Mouse (Mus musculus): ENCODE data around the gene Frmpd3. TPM values are rescaled to one million over a fixed set of nuclear protein-coding genes. Genes with fewer than 3 reads are reported as not detected.
A peak's percentile ranks its signal among the peaks of the same experiment; 100 is the strongest.

Gene Frmpd3
- total and polyA plus RNA-seq, 2 experiments from 2014 or later = 1.9 to 6.6 TPM

DNA sequence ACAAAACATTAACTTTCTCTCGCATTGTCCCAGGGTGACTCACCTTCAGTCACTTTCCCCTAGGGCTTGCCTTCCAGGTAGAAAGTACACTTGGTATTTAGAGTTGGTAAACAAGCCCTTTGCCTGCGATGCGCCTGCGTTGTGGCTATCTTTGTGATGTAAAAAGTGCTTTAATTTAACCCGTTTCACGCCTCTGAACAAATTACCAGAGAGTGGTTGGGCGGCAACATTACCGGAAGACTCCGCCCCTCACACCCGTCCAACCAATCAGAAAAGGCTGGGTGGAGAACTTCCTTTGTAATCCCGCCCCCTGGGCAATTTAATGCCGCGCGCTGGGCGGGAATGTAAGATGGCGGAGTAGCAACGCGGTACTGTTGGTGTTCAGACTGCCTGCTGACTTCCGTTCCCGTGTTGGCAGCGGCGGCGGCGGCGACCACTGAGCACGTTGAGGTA lies 114.2 kb downstream of the Frmpd3 start, which contains the start of gene Prps1:
Gene Prps1, plus strand, starts transcription at position 335 of the 453 bp plus-strand sequence.
- WGBS = 37% methylated on average over 26 of the region's 26 CpGs
- no peak for TF ChIP-seq CTCF (IDR thresholded peaks at IDR 0.05; ENCODE audit: low read depth)
- H3K9ac ChIP-seq = peak within 1 kb of the TSS; percentile 57
- no peaks in the 10 kb centered on the region for H3K9me3 ChIP-seq (ENCODE audit: low read length)
- H3K4me3 ChIP-seq (ENCODE audit: low read depth, low read length) = peak within 1 kb of the TSS; percentile 53
- ATAC-seq = peak; percentile 98
- no peaks in the 10 kb centered on the region for H3K27me3 ChIP-seq (ENCODE audit: insufficient read depth, low read length)
- H3K4me2 ChIP-seq (ENCODE audit: low read depth) = peak within 1 kb of the TSS; percentile 47
- peak within 1 kb of the TSS; percentile 54 for H3K27ac ChIP-seq (ENCODE audit: low read depth, low read length)
- no peaks in the 10 kb centered on the region for H3K36me3 ChIP-seq (ENCODE audit: insufficient read depth)
- DNase-seq = peak; percentile 92
- H3K4me1 ChIP-seq (ENCODE audit: insufficient read depth) = no peaks in the 10 kb centered on the region

DNA sequence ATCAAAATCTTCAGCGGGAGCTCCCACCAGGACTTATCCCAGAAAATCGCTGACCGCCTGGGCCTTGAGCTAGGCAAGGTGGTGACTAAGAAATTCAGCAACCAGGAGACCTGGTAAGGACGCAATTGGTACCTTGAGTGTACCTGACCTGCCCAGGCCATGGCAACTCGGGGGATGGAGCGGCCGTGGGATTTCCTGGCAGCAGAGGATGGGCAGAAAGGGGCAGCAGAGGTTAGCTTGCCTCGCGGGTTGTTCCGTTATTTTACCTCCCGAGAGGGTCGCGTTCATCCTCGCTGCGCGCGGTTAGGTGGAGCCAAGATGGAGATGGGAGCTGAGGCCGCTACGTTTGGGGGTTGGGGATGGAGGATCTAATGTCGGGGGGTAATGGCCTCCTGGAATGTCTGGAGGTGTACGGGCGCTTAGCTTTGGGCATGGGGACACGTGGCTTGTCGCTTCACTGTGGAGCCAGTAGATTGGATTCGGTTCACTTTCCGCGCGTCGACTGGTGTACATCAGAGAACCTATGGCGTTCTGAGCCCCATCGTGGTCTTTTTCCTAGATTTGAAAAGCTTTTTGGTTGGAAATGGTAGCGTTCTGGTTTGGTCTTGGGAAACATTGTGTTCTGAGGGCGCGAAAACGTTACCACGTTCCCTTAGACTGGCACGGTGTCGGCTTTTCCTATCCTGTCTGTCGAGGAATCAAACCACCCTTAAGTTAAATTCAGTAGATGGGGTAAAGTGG lies 114.9 kb downstream of the Frmpd3 start:
- peak overlapping the region; percentile 57 for H3K9ac ChIP-seq
- H3K27me3 ChIP-seq (ENCODE audit: insufficient read depth, low read length) = no peaks in the 10 kb centered on the region
- peak overlapping the region; percentile 47 for H3K4me2 ChIP-seq (ENCODE audit: low read depth)
- no peaks in the 10 kb centered on the region for H3K4me1 ChIP-seq (ENCODE audit: insufficient read depth)
- no peak for TF ChIP-seq CTCF (IDR thresholded peaks at IDR 0.05; ENCODE audit: low read depth)
- H3K9me3 ChIP-seq (ENCODE audit: low read length) = no peaks in the 10 kb centered on the region
- H3K4me3 ChIP-seq (ENCODE audit: low read depth, low read length) = peak overlapping the region; percentile 53
- no peaks in the 10 kb centered on the region for H3K36me3 ChIP-seq (ENCODE audit: insufficient read depth)
- WGBS = 28% methylated on average over 39 of the region's 39 CpGs
- H3K27ac ChIP-seq (ENCODE audit: low read depth, low read length) = peak overlapping the region; percentile 54
- DNase-seq (peak; percentile 52), ATAC-seq (peak; percentile 63)

DNA sequence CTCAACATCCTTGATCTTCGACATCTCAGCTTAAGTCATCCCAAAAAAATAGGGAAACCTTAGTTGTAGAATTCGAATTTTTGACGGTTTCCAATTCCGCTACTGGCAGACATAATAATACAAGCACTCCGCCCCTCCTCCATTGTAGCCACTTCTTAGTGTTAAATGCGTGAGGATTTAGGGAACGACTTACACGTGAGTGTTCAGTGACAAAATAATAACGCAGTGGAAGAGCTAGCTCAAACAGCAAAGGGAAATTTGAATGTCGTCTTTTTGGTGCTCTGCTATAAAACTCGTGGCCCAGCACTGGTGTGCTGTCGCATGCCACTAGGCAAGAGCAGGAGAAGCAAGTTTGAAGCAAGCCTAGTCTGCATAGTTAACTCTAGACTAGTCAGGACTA lies 115.4 kb downstream of the Frmpd3 start:
- 30% methylated on average over 12 of the region's 12 CpGs for WGBS
- H3K9ac ChIP-seq = peak overlapping the region; percentile 57; the same call in 1 of the 2 replicates
- peak; percentile 49 for DNase-seq
- no peaks in the 10 kb centered on the region for H3K4me1 ChIP-seq (ENCODE audit: insufficient read depth)
- no peaks in the 10 kb centered on the region for H3K36me3 ChIP-seq (ENCODE audit: insufficient read depth)
- no peak for TF ChIP-seq CTCF (IDR thresholded peaks at IDR 0.05; ENCODE audit: low read depth)
- no peak overlapping the region for H3K27ac ChIP-seq (ENCODE audit: low read depth, low read length)
- H3K4me2 ChIP-seq (ENCODE audit: low read depth) = peak overlapping the region; percentile 47
- ATAC-seq = no peak
- peak overlapping the region; percentile 53 for H3K4me3 ChIP-seq (ENCODE audit: low read depth, low read length)
- no peaks in the 10 kb centered on the region for H3K9me3 ChIP-seq (ENCODE audit: low read length)
- H3K27me3 ChIP-seq (ENCODE audit: insufficient read depth, low read length) = no peaks in the 10 kb centered on the region

DNA sequence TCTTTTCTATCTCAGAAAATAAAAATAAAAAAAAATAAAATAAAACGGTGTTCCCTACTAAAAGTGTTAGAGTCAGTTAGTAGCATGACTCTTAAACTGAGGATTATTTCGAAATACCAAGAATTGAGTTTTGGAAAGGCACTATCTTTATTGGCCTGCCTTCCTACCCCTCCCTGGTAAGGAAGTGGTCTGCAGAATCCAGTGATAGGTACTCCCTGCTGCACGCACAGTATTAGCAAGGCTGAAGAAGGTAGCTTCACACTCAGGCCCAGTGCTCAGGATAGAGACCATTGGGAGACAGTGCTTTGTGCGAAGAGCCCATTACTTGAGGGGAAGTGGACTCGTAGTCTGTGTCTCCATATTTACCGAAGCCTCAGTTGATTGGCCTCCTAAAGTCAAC lies 136.2 kb downstream of the Frmpd3 start:
- no peak overlapping the region for H3K9ac ChIP-seq
- no peak overlapping the region for H3K4me3 ChIP-seq (ENCODE audit: low read depth, low read length)
- no peaks in the 10 kb centered on the region for H3K4me1 ChIP-seq (ENCODE audit: insufficient read depth)
- H3K27me3 ChIP-seq (ENCODE audit: insufficient read depth, low read length) = no peaks in the 10 kb centered on the region
- H3K27ac ChIP-seq (ENCODE audit: low read depth, low read length) = no peak overlapping the region
- H3K9me3 ChIP-seq (ENCODE audit: low read length) = no peaks in the 10 kb centered on the region
- H3K36me3 ChIP-seq (ENCODE audit: insufficient read depth) = no peaks in the 10 kb centered on the region
- ATAC-seq (no peak), DNase-seq (no peak)
- H3K4me2 ChIP-seq (ENCODE audit: low read depth) = no peak overlapping the region
- WGBS = 94% methylated on average over 6 of the region's 6 CpGs
- no peak for TF ChIP-seq CTCF (IDR thresholded peaks at IDR 0.05; ENCODE audit: low read depth)

DNA sequence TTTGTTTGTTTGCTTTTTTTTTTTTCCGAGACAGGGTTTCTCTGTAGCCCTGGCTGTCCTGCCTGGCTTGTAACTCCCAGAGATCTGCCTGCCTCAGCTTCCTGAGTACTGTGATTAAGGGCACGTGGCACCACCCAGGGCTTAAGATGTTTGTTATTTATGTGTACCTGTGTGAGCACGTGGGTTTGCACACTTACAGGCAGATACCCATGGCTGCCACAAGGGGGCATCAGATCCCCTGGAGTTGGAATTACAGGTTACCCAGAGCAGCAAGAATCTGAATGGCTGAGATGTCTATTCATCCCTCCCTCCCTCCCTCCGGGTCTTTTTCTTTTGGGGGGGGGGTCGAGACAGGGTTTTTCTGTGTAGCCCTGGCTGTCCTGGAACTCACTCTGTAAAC lies 137.1 kb downstream of the Frmpd3 start:
- Histone ChIP-seq H3K9me3 (ENCODE audit: low read length) (no peaks in the 10 kb centered on the region), H3K36me3 (ENCODE audit: insufficient read depth) (no peaks in the 10 kb centered on the region), H3K4me2 (ENCODE audit: low read depth) (no peak overlapping the region), H3K27ac (ENCODE audit: low read depth, low read length) (no peak overlapping the region), H3K27me3 (ENCODE audit: insufficient read depth, low read length) (no peaks in the 10 kb centered on the region), H3K4me3 (ENCODE audit: low read depth, low read length) (no peak overlapping the region), H3K4me1 (ENCODE audit: insufficient read depth) (no peaks in the 10 kb centered on the region), H3K9ac (no peak overlapping the region)
- WGBS = 63% methylated on average over 5 of the region's 5 CpGs
- ATAC-seq = no peak
- peak; percentile 51 for TF ChIP-seq CTCF (IDR thresholded peaks at IDR 0.05; ENCODE audit: low read depth)
- DNase-seq = peak; percentile 13

MicroRNA genes within 50 kb of the gene (microRNA counts, 519-probe panel; counts per million panel counts)
- microRNA mmu-miR-3475 = not detected

Small RNA genes lying within 50 kb of the gene (microRNA-seq; reads per million reads assigned to microRNA genes)
- gene Mir3475 = 45.0 to 49.1 reads per million in 2 experiments

Other genes starting within 250 kb of the Frmpd3 start
- 48.9 and 50.2 TPM in 2 replicates for gene Prps1, start 114.3 kb downstream of the Frmpd3 start, total RNA-seq (2014; rRNA removed)
- 86.9 and 95.8 TPM in 2 replicates for gene Prps1, start 114.3 kb downstream of the Frmpd3 start, polyA plus RNA-seq (2015; fragmentation: Nextera tagmentation; extraction: Ambion mirVana)

Measured in forebrain, postnatal 0 days (tissue).